9 mouse cellular contexts compared by ENCODE assay signal in the genomic region with DNA sequence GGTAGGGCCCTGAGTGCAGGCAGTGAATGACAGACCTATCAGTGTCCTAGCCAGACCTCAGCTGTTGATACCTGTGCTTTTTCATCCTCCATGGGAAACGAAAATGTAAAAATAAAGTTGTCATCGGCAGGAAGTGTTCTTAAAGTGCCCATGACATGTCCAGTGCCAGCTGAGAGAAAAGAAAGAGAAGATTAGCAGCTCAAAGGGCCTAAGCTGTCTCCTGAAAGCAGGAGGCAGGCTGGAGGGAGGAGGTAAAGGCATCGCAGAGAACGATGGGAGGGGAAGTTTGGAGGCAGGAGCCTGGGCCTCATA. TPM values are rescaled to one million over a fixed set of nuclear protein-coding genes. Genes with fewer than 3 reads are reported as not detected.
DNase-seq lines count a peak whose midpoint lies in the region; ATAC-seq and TF ChIP-seq lines count a peak whose summit lies in the region.
"Had no signal": no experiment of that assay in that cellular context is flagged by ENCODE, and none has a peak within 500 bp of the region (broad histone marks: within the 10 kb centered on the region; RNA-seq: fewer than 3 reads in every experiment).

No protein-coding gene starts in this region.

- H3K9me3 ChIP-seq in forebrain, embryonic 15.5 days: no peaks in the 10 kb centered on the region
- no peaks in the 10 kb centered on the region for H3K9me3 ChIP-seq in intestine, embryonic 15.5 days

- peak overlapping the region; percentile 39 for H3K4me3 ChIP-seq in kidney, adult 2 months (ENCODE audit: insufficient read depth, low read depth, low read length)
- peak overlapping the region; percentile 29; the same call in 1 of the 2 replicates for H3K4me3 ChIP-seq in forebrain, embryonic 15.5 days
- H3K4me3 ChIP-seq in intestine, embryonic 15.5 days (replicated peaks): peak overlapping the region; percentile 21; the same call in 1 of the 2 replicates

- no peaks in the 10 kb centered on the region for H3K27me3 ChIP-seq in kidney, adult 2 months (replicated peaks; ENCODE audit: control insufficient read depth, insufficient read depth, low read length)
- no peaks in the 10 kb centered on the region for H3K27me3 ChIP-seq in forebrain, embryonic 15.5 days
- no peaks in the 10 kb centered on the region for H3K27me3 ChIP-seq in intestine, embryonic 15.5 days (replicated peaks)

- TF ChIP-seq POLR2A in kidney, adult 2 months (IDR thresholded peaks at IDR 0.05; ENCODE audit: low read depth, low read length): no peak

- no peaks in the 10 kb centered on the region for H3K36me3 ChIP-seq in kidney, adult 2 months (ENCODE audit: control insufficient read depth, insufficient read depth, low read length)
- no peaks in the 10 kb centered on the region for H3K36me3 ChIP-seq in forebrain, embryonic 15.5 days
- H3K36me3 ChIP-seq in intestine, embryonic 15.5 days: no peaks in the 10 kb centered on the region

- peak overlapping the region; percentile 43 for H3K4me2 ChIP-seq in forebrain, embryonic 15.5 days (replicated peaks)
- H3K4me2 ChIP-seq in intestine, embryonic 15.5 days (replicated peaks): peak overlapping the region; percentile 63

- peak overlapping the region; percentile 14; the same call in 1 of the 2 replicates for H3K9ac ChIP-seq in forebrain, embryonic 15.5 days (replicated peaks)
- peak overlapping the region; percentile 26; the same call in 1 of the 2 replicates for H3K9ac ChIP-seq in intestine, embryonic 15.5 days

- H3K27ac ChIP-seq in kidney, adult 2 months (ENCODE audit: insufficient read depth, low read depth, low read length): no peak overlapping the region
- H3K27ac ChIP-seq in forebrain, embryonic 15.5 days (replicated peaks): no peak overlapping the region
- 0 out of 2 replicates have a peak overlapping the region, but pooled peaks have one; percentile 52 for H3K27ac ChIP-seq in intestine, embryonic 15.5 days
- H3K27ac ChIP-seq: macrophage had no signal

- no peak for TF ChIP-seq CTCF in kidney, adult 2 months (conservative IDR thresholded peaks at IDR 0.05; ENCODE audit: insufficient read depth, insufficient read length, low read depth, low read length)

- WGBS in kidney, adult 2 months: 20% methylated on average over 4 of the region's 4 CpGs
- 4% methylated on average over 4 of the region's 4 CpGs for WGBS in forebrain, embryonic 15.5 days
- 2% methylated on average over 4 of the region's 4 CpGs for WGBS in intestine, embryonic 15.5 days

- H3K4me1 ChIP-seq in kidney, adult 2 months (ENCODE audit: control insufficient read depth, insufficient read depth, low read length): peaks cover 4% of the 10 kb centered on the region; the same call in 1 of the 2 replicates
- peaks cover 13% of the 10 kb centered on the region for H3K4me1 ChIP-seq in forebrain, embryonic 15.5 days
- H3K4me1 ChIP-seq in intestine, embryonic 15.5 days (replicated peaks): peaks cover 4% of the 10 kb centered on the region

- ATAC-seq in forebrain, embryonic 15.5 days (replicated peaks): no peak; the same call in 1 of the 2 replicates
- peak; percentile 76; the same call in 1 of the 2 replicates for ATAC-seq in intestine, embryonic 15.5 days
- no peak for ATAC-seq in frontal cortex, adult (ENCODE audit: low TSS enrichment)
- no peak for ATAC-seq in activated CD4-positive, CD25-positive, alpha-beta regulatory T cell, adult 4 months

- DNase-seq in kidney, adult 2 months: no peak
- no peak for DNase-seq in kidney, postnatal 36 days
- DNase-seq in neural tube, embryonic 10.5 days (ENCODE audit: extremely low spot score, low spot score): peak; percentile 53
- DNase-seq in thymus, postnatal 36 days: no peak

RNA-seq across cellular contexts. Expression of gene Ltbp1, which starts 10.8 kb away (rescaled TPM):
- polyA plus RNA-seq in kidney, adult 2 months (2012; rRNA removed): 8.8 and 10.2 TPM in 2 replicates
- 4.0 and 4.6 TPM in 2 replicates for polyA plus RNA-seq in forebrain, embryonic 15.5 days (2015; fragmentation: Nextera tagmentation; extraction: Ambion mirVana)
- 17.7 and 18.8 TPM in 2 replicates for polyA plus RNA-seq in intestine, embryonic 15.5 days (2015; fragmentation: Nextera tagmentation; extraction: Ambion mirVana)
- polyA plus RNA-seq in activated CD4-positive, CD25-positive, alpha-beta regulatory T cell, adult 4 months (2017; shearing (Covaris generic)): under 1 TPM in 1 of 2 experiments, not detected in 1; 0.15 TPM
